Mouse (Mus musculus) neural tube, embryonic 10.5 days (tissue): ENCODE data around the gene Pjvk.
A peak's percentile ranks its signal among the peaks of the same experiment; 100 is the strongest.

Experiments used
- DNase-seq: peaks from one replicate; pipeline ENCODE4 v3.0.0-alpha.2; 2017; ENCODE audit warnings: low spot score; ENCODE audit errors: extremely low spot score

Gene Pjvk

GRCm38 (mm10) chr2:76667200-76667599, 18.9 kb downstream of the Pjvk start:
- no peak for DNase-seq

GRCm38 (mm10) chr2:76671641-76672040, 23.4 kb downstream of the Pjvk start:
- no peak for DNase-seq

GRCm38 (mm10) chr2:76672134-76672745, 24.0 kb downstream of the Pjvk start:
- no peak for DNase-seq

- DNase-seq = peak; percentile 93
These were observed 24.7 kb downstream of the Pjvk start, which contains the start of gene Fkbp7 for GRCm38 (mm10) chr2:76672966-76673392. TSS of gene Fkbp7 (minus strand) at chr2:76673116.

- DNase-seq = peak; percentile 40
These were observed 25.3 kb downstream of the Pjvk start for GRCm38 (mm10) chr2:76673472-76674081.

- DNase-seq = peak; percentile 84
These were observed 26.6 kb downstream of the Pjvk start, which contains the start of gene Plekha3 for GRCm38 (mm10) chr2:76674725-76675427. TSS of gene Plekha3 (plus strand) at chr2:76675281.

- no peak for DNase-seq
These were observed 27.2 kb downstream of the Pjvk start for GRCm38 (mm10) chr2:76675451-76675850.

GRCm38 (mm10) chr2:76675949-76676348, 27.7 kb downstream of the Pjvk start:
- no peak for DNase-seq

GRCm38 (mm10) chr2:76676401-76677226, 28.3 kb downstream of the Pjvk start:
- DNase-seq = peak; percentile 24

- no peak for DNase-seq
These were observed 34.0 kb downstream of the Pjvk start for GRCm38 (mm10) chr2:76682301-76682700.

- no peak for DNase-seq
These were observed 38.7 kb downstream of the Pjvk start for GRCm38 (mm10) chr2:76686986-76687385.

- DNase-seq = no peak
These were observed 39.3 kb downstream of the Pjvk start for GRCm38 (mm10) chr2:76687608-76688007.

GRCm38 (mm10) chr2:76688162-76688561, 39.9 kb downstream of the Pjvk start:
- DNase-seq = no peak

GRCm38 (mm10) chr2:76690436-76691204, 42.3 kb downstream of the Pjvk start:
- DNase-seq = no peak

- no peak for DNase-seq
These were observed 45.5 kb downstream of the Pjvk start for GRCm38 (mm10) chr2:76693765-76694164.

- DNase-seq = no peak
These were observed 47.0 kb downstream of the Pjvk start for GRCm38 (mm10) chr2:76695290-76695689.

- no peak for DNase-seq
These were observed 53.9 kb downstream of the Pjvk start for GRCm38 (mm10) chr2:76702188-76702587.

- no peak for DNase-seq
These were observed 54.5 kb downstream of the Pjvk start for GRCm38 (mm10) chr2:76702751-76703150.

GRCm38 (mm10) chr2:76705655-76706054, 57.4 kb downstream of the Pjvk start:
- no peak for DNase-seq
